Mouse (Mus musculus) left cerebral cortex, postnatal 14 days (tissue): ENCODE measurements at regions not wholly inside any gene's neighbourhood (a gene's known extent, or its start where the extent isn't known, plus 50 kb on each side); places are given as distances from the start of the nearest gene placed in this dataset.

Experiments
- DNase-seq, 2 experiments: peaks; one replicate each; pipeline ENCODE4 v3.0.0; 2021 to 2022; ENCODE audit warnings: low spot score in 2 of 2, mixed read lengths in 1 of 2
- intact Hi-C: fragments of 180-260 bp; cut with DNase I; formaldehyde crosslinking; loops from one replicate; pipeline ENCODE4 v1.15.1; 2025

DNA sequence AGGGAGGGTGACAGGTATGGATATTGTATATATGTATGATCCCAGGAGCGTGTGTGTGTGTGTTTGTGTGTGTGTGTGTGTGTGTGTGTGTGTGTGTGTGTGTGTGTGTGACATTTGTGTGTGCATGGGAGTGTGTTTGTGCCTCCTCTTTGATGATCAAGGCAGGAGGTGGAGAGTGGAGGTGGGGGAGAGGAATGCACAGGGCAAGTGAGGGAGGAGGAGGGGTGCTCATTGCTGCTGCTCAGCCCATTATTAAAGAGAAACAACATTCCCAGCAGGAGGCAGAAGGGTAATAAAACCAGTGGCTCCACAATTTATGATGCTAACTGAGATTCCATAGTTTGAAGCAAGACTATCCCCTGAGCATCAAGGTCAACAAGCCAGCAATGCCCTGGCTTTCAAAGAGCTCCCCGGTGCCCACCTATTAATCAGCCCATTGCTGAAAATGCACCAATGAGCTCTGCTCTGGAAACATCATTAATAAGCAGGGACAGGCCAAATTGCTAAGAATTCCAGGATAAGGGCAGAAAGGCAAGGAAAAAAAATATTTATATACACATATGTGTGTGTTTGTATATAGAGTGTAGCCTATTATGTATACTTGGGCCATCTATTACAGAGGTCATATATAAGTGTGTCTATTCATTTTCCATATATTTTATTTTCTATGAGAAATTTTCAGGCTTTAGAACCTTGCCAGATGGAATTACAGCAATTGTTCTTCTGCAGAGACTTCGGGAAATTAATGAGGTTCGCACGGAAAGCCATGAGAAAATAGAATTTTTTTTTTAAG lies 316.7 kb downstream of the Gm826 start:
- intact Hi-C loops, result no loop called here
- DNase-seq, result no peak

DNA sequence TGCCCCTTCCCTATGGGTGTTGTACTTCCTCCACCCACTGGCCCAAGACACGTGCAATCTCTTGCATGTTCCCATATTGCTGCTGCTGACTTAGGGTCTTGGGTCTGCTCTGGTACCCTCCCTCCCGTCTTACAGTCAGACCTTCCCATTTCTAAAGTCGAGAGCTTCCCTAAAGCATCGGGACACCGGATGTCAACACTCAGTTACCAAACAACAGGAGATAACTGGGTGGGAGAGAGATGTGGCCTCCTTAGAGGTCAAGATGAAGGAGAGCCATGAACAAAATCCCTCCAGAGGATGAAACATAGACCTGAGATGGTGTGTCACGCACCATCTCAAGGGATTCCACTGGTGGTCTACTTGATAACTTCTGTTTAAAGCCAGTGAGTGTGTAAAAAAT lies 322.5 kb downstream of the Gm826 start:
- intact Hi-C loops, result no loop called here

DNA sequence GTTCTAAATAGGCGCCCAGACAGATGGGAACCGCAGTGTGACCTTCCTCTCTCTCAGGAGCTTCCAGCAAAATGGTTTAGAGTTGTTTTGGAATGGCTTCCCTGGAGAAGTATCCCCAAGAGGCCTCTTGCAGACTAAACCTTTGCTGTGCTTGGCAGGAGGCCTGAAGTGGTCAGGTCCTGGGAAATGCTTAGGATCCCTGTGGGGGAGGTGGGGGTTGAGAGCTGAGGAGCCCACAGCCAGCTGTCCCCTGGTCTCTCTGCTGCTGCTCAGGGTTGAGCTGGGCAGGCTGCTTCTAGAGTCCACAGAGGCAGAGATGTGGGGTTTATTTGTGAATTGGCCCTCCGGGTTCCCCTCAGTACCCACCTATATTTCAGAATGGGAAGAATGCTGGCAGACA lies 331.3 kb downstream of the Gm826 start:
- intact Hi-C loops, result no loop called here
- no peak for DNase-seq

More for the DNA sequence above, 322.5 kb downstream of the Gm826 start:
- DNase-seq, result no peak

DNA sequence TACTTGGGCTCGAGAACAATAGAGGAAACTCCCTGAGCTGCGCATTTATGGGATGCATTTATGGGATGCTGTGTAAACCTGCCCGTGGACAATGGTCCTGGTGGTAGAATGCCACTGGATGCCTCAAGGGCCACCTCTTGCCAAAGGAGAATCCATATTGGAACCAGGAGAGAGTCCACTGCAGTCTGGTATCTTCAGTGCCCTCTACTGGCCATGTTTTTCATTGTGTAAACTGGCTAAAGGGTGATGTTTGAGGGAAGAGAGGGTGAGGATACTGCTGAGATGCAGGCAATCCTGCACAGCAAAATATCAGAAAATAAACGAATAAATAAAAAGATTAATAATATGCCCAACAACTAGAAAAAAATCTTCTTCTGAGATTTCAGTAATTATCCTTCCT lies 333.5 kb downstream of the Gm826 start:
- intact Hi-C loops, result no loop called here
- peak; percentile 11 to 30 for DNase-seq

DNA sequence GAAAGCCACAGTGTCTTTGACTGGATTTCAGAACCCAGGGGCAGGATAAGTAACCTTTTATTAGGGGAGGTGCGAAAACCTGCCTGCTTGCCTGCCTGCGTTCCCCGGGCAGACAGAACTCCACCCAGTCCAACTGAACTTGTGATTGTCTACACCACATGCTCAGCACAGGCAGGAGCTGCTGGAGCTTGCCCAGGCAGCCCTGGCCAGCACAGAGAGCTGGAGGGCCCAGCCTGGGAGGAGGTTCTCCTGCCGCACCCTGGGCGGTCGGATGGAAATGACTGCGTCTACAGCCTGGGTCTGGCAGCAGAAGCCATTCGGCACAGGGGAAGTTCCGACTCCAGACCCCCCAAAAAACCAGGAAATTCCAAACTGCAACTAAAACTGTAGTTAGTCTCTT lies 336.6 kb downstream of the Gm826 start:
- intact Hi-C loops, result no loop called here
- no peak for DNase-seq

DNA sequence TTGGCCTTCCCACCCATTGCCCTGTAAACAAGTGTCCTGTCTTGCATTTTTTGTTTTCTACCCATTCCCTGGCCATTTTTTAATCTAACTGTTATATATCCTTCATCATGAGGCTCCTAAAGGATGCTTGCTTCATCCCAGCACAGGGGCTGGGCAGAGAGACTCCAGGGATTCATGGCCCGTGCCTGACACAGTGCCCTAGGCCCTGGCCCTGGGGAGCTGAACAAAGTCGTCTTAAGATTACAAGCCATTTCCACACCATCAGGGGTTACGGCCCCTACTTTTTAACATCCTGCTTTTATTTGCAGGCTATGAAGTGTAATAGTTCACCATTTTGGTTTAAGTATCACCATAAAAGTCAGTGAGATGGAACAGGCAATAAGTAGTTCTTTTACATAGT lies 339.5 kb downstream of the Gm826 start:
- intact Hi-C loops, result no loop called here
- no peak for DNase-seq

DNA sequence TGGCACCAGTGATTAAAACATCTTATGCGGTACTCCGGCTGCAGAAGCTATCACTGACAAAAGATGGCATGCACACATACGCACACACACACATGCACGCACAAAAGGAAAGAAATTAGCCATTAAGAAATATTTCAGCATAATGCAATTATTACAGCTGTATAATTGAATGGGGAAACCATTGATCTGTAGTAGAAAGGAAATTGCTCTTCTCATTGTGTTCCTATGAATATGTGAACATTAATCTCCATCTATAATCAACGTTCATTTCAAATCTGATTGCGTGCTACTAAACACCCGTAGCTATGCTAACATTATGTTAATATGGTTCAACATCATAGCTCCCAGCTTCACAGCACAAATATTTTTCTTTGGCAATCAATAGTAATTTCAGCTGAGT lies 347.2 kb downstream of the Gm826 start:
- intact Hi-C loops, result no loop called here
- no peak for DNase-seq

DNA sequence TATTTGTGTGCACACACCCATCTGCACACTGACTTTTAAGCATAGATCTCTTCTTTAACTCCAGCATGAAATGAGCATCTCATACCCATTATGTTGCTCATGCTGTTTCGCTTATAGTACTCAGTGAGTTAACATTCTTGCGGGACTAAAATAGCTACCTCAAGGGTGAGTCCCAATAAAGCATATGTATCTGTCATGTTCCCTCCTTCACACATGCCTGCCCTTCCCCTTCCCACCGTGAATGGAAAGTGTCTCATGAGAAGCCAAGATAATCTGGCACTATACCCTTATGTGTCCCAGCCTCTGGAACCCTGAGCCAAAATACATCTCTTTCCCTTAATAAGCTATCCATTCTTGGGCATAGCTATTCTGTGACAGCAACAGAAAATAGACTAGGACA lies 352.3 kb downstream of the Gm826 start:
- no peak for DNase-seq

DNA sequence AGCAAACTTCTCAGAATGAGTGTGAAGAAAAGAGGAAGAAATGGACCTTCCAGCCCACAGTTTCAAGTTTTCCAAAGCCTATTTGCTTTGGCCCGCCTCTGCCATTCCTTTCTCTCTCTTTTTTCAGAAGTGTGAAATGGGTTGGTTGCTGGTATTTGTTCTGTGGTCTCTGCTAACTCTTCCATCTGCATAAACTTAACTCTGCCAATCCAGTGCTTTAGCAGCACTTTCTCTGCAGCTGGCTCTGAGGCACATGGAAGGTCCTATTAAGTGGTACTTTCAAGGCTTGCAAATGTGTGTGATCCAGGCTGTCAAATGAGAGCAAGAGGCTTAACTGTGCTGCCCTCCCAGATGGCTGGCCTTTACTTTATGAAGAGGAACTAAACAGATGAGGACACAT lies 383.6 kb downstream of the Gm826 start:
- intact Hi-C loops, result no loop called here
- no peak for DNase-seq

More for the DNA sequence above, 352.3 kb downstream of the Gm826 start:
- intact Hi-C loops, result no loop called here

DNA sequence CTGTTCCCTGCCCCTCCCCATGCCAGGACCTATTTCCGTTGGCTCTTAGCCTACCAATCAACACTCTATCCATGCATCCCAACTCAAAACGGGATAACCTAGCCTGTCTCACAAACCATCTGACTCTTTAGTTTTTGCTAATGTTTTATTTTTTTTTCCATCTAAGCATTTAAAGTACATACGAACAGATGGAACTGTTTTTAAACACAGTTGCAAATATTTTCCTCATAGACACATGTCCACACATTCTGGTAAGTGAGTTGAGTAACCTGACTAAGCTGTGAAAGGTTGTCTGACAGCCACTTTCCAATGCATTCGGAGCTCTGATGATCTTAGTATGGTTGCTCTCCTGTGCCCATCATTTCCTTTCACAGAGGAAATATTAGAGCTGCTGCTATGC lies 384.9 kb downstream of the Gm826 start:
- intact Hi-C loops, result no loop called here
- no peak for DNase-seq

DNA sequence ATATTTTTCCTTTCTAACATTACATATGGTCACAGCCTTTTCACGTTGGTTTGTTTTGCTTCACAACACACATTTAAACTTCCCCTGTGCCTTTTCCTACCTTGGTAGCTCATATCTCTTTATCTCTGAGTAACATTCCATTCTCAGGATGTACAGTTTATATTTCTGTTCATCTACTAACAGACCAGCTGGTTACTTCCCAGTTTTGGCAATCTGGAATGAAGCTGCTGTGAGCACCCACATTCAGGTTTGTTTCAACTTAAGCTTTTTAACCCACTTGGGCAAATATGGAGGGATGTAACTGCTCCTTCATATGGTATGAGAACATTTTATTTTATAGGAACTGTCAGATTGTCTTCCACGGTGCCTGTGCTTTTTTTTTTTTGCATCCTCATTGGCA lies 403.2 kb downstream of the Gm826 start:
- intact Hi-C loops, result no loop called here
- peak in 1 of 2 experiments; percentile 7 for DNase-seq

DNA sequence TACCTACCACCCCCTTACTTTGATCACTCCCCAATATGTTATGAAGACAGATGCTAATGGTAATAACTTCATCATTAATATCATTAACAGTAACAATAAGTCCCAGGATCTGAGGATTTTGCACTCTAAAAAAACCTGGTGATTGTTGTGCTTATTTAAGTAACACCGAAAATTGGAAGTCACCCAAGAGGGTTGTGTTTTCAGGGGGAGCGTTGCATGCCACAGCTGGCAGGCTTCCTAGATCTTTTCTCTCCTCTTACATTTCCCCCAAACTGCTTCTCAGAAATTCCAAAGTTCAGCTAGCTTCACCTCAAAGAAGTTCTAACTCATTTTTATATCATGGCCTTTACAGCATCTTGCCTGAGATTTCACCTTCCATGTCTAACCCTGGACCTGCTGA lies 444.3 kb downstream of the Gm826 start:
- intact Hi-C loops, result no loop called here
- no peak for DNase-seq

DNA sequence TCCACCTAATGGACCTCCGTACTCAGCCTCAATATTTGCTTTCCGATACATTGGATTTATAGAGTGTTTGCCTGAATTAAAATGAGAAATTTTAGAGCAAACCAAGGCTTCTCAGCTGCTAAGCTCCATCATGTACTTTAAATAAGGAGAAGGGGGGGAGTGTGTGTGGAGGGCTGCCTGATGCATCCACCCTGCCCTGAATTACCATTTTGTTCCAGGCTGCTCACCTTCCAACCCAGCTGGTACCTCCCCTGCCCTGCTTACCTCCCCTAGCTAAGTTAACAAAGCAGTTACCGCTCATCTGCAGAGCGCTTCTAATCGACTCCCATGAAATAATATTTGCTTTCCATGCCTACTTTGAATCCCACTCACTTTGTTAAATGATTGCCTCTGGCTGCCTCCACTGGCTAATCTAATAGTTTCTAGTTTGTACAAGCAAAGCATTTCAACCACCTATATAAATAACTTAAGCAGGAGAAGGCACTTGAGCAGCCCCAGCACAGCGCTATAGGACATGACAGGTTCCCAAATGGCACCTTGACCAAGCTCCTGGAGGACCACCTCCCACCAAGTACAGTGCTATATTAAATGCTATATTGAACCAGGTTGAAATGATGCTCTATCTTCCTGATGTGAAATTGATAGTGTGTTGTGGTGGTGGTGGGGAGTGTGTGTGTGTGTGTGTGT lies 449.0 kb downstream of the Gm826 start:
- DNase-seq, result no peak
- intact Hi-C loops, result no loop called here

DNA sequence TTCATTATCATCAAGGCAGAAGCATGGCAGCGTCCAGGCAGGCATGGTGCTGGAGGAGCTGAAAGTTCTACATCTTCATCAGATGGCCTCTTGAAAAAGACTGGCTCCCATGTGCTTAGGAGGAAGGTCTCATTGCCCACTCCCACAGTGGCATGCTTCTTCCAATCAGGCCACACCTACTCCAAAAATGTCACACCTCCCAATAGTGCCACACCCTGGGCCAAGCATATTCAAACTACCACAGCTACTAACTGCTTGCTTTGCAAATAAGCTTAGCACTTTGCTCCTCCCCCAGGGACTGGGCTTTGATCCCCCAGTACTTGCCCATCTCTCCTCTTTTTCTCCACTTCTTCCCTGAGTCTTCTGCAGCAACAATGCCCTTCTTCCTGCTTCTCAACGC lies 467.0 kb downstream of the Gm826 start:
- no peak for DNase-seq

DNA sequence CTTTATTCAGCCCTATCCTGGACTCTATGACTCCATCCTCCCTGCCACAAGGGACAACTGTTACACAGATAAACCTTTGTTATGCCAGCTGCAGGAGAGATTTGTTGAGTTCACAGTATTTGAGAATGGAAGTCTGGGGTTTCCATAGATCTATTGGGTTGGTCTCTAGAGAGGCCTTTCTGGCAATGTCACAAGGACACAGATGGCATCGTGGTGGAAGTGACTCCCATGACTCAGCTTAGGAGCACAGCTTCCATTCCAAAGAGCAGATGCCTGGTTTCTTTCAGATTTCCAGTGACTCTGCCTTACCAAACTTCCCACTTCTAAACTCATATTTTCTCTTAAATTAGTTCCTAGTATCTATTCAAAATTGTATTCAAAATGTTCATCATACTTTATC lies 467.6 kb downstream of the Gm826 start:
- peak in 1 of 2 experiments; percentile 3 for DNase-seq
- intact Hi-C loops, result no loop called here

More for the DNA sequence above, 467.0 kb downstream of the Gm826 start:
- intact Hi-C loops, result no loop called here

DNA sequence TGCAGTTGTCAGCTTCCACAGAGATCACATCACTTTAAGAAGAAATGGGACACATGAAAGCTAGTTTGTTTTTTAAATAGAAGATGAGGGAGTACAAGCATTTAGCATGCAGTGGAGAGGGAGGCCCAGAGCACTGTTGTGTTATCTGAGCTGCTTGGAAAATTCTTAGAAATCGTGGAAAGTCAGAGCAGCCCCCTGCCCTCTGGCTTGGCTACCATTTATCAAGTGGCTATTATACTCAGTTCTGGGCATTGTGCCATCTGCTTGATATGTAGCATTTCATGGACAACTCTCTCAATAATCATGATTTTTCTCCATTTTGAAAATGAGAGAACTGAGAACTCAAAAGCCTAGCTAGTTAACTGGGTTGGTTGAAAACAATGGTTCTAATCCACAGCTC lies 470.8 kb downstream of the Gm826 start:
- DNase-seq, result no peak
- intact Hi-C loops, result no loop called here

DNA sequence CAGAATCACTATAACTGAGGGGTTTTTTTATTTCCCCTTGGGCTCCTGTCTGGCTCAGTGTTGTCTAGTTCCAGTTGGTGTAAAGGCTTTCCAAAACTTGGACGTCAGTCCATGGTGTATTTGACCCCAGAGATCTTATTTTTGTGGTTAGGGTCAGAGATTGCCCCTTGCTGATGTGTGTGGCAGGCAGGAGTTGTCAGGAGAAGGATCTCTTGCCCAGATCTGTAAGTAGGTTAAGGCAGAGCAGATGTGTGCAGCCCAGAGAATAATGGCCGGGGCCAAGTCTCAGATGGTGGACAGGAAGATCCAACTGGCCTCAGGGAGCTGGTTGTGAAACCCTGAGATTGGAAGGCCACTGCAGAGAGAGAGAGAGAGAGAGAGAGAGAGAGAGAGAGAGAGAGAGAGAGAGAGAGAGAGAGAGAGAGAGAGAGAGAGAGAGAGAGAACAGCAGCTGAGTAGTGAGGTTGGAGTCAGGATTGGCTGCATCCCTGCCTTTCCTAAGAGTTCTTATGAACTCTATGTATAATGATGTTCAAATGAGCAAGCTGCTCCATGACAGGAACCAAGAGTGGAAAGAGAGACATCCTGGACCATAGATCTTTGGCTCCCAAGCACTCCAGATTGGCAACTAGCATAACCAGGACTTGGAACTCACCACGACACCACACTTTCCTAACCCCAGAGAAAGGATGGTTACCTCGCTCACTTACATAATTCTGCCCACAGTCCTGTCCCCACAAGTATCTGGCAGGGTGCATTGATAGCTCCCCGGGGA lies 479.9 kb downstream of the Gm826 start:
- DNase-seq, result no peak
- intact Hi-C loops, result no loop called here

DNA sequence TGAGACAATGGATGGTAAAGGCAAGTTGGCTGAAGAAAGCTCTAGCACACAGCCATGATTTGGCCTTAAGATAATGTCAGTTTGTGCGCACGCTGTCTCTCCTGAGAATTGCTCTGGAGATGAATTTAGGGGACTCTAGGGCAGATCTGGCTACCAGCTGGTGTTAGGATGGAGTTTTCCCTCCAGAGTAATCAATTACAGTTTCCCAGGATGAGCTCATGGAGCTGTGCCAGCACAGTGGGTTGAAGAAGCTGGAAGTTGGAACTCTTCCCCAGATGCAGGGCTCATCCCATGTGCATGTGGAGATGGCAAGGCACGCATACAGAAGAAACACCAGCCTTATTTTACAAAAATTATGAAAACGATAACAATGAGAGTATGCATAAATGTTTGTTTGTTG lies 481.0 kb downstream of the Gm826 start:
- intact Hi-C loops, result no loop called here
- DNase-seq, result no peak

DNA sequence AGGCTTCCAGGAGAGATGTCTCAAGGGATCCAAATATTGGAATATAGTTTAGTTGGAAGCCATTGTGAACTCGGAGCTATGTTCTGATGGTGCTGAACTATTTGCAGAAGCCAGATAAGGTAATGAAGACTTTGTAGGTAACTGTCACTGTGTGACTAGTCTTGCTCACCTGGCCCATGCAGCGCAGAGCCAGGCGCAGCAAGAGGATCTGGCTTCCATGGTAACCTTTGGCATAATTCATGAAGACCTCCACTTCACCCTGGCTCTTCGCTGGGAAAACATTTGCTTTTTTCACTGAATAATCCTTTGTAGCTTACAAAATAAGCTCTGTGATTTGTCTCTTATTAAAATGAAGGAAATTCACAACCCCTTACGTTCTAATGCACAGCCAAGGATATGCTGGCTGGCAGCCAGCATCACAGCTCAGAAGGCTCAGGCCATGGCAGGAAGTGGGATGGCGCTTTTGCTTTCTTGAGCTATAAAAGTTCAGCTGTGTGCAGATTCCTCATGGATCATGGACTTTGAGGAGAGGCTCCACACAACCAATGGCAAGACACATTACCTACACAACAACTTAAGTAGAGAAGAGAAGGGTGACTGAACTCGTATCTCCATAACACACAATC lies 501.4 kb downstream of the Gm826 start:
- intact Hi-C loops, result no loop called here
- DNase-seq, result no peak

DNA sequence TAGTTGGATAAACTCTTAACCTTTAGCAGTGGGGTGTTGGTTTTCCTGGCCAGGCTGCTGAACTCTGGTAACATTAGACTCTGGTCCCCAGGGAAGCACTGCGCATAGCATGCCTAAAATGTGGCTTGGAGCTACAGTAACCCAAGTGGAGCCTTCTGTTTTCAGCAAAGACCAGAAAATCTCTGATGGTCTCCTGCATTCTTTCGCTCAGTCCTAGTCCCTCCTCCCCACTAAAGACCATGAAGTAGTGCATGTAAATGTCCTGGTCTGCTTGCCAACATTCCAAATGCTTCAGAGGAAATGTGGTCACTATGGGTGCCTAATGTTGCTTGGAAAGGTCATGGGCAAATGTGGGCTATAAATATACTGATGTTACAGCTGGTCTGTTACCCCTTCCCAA lies 507.5 kb downstream of the Gm826 start:
- intact Hi-C loops, result no loop called here

More for the DNA sequence above, 507.5 kb downstream of the Gm826 start:
- no peak for DNase-seq
